Mouse (Mus musculus) hindbrain, embryonic 14.5 days (tissue): ENCODE data around the gene Padi6. TPM values are rescaled to one million over a fixed set of nuclear protein-coding genes. Genes with fewer than 3 reads are reported as not detected.
A peak's percentile ranks its signal among the peaks of the same experiment; 100 is the strongest.

ENCODE experiments used
- ATAC-seq: fragments of 200-750 bp; cut with Nextera tagmentation; 2 replicates; pipeline ENCODE4 v1.8.0; 2017; ENCODE audit warnings: moderate number of reproducible peaks, mild to moderate bottlenecking, moderate TSS enrichment, moderate library complexity; ENCODE audit not compliant: low FRiP score
- DNase-seq: peaks from one replicate; pipeline ENCODE4 v3.0.0-alpha.2; 2015; ENCODE audit warnings: low spot score
- H3K27ac ChIP-seq: fragments of 300-500 bp; sonication (generic); 2 replicates; pipeline ENCODE4 v1.5.1; 2014; ENCODE audit warnings: mild to moderate bottlenecking, moderate library complexity
- H3K27me3 ChIP-seq: fragments of 300-500 bp; sonication (generic); 2 replicates; pipeline ENCODE4 v1.6.1; 2014; ENCODE audit warnings: mild to moderate bottlenecking, low read length, mixed read lengths; ENCODE audit not compliant: control insufficient read depth, insufficient read depth
- H3K36me3 ChIP-seq: fragments of 300-500 bp; sonication (generic); replicated peaks from 2 replicates; pipeline ENCODE4 v1.6.1; 2014; ENCODE audit not compliant: control insufficient read depth, insufficient read depth
- H3K4me1 ChIP-seq: fragments of 300-500 bp; sonication (generic); replicated peaks from 2 replicates; pipeline ENCODE4 v1.6.1; 2014; ENCODE audit warnings: antibody characterized with exemption, low read length, mixed read lengths; ENCODE audit not compliant: control insufficient read depth, insufficient read depth
- H3K4me2 ChIP-seq: fragments of 300-500 bp; sonication (generic); replicated peaks from 2 replicates; pipeline ENCODE4 v1.6.1; 2014; ENCODE audit warnings: mild to moderate bottlenecking, moderate library complexity
- H3K4me3 ChIP-seq: fragments of 300-500 bp; sonication (generic); replicated peaks from 2 replicates; pipeline ENCODE4 v1.5.1; 2014; ENCODE audit warnings: mild to moderate bottlenecking, low read length
- H3K9ac ChIP-seq: fragments of 300-500 bp; sonication (generic); 2 replicates; pipeline ENCODE4 v1.6.1; 2014
- H3K9me3 ChIP-seq: fragments of 300-500 bp; sonication (generic); 2 replicates; pipeline ENCODE4 v1.6.1; 2016; ENCODE audit warnings: low read length; ENCODE audit not compliant: control insufficient read depth
- WGBS: fragments of 180-500 bp; shearing (Covaris S2); extraction: QIAGEN DNeasy Blood & Tissue Kit; methylation state at CpG from one replicate; pipeline ENCODE4 v1.1.7; 2014; 5-methylcytosine and 5-hydroxymethylcytosine counted together
- polyA plus RNA-seq: library from polyadenylated mRNA; unstranded; fragments of >200 nt; fragmentation: Nextera tagmentation; extraction: Ambion mirVana; gene quantifications from 2 replicates; pipeline ENCODE4 v1.2.1, GENCODE M21; 2014

The Padi6 gene
- polyA plus RNA-seq, 1 experiment from 2014 or later, result not detected

GRCm38 (mm10) chr4:140732871-140733270, 9.6 kb downstream of the Padi6 start:
- DNase-seq (no peak), ATAC-seq (no peak)
- 75% methylated on average over 7 of the region's 7 CpGs for WGBS
- Histone ChIP-seq H3K9ac (no peak overlapping the region), H3K4me3 (no peak overlapping the region), H3K36me3 (no peaks in the 10 kb centered on the region), H3K27me3 (no peaks in the 10 kb centered on the region), H3K4me1 (no peaks in the 10 kb centered on the region), H3K9me3 (no peaks in the 10 kb centered on the region), H3K4me2 (no peak overlapping the region), H3K27ac (no peak overlapping the region)

DNA sequence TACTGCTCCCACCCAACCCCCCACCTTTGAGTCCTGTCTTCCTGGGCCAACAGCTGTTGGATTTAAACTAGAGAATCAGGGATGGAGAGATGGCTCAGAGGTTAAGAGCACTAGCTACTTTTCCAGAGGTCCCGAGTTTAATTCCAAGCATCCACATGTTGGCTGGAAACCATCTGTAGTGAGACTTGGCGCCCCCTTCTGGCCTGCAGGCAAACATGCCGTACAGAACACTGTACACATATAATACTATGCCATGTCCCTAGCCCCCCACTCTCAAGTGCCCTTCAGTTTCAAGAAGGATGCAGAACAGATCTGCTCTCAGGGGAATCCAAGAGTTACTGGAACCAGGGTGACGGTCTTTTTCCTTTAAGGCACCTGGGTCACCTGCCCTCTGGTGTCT, 10.8 kb downstream of the Padi6 start:
- 85% methylated on average over 4 of the region's 4 CpGs for WGBS
- H3K4me3 ChIP-seq, result no peak overlapping the region
- ATAC-seq (no peak), DNase-seq (no peak)
- H3K36me3 ChIP-seq, result no peaks in the 10 kb centered on the region
- H3K4me1 ChIP-seq, result no peaks in the 10 kb centered on the region
- no peak overlapping the region for H3K4me2 ChIP-seq
- no peaks in the 10 kb centered on the region for H3K27me3 ChIP-seq
- H3K9ac ChIP-seq, result no peak overlapping the region
- no peak overlapping the region for H3K27ac ChIP-seq
- no peaks in the 10 kb centered on the region for H3K9me3 ChIP-seq

DNA sequence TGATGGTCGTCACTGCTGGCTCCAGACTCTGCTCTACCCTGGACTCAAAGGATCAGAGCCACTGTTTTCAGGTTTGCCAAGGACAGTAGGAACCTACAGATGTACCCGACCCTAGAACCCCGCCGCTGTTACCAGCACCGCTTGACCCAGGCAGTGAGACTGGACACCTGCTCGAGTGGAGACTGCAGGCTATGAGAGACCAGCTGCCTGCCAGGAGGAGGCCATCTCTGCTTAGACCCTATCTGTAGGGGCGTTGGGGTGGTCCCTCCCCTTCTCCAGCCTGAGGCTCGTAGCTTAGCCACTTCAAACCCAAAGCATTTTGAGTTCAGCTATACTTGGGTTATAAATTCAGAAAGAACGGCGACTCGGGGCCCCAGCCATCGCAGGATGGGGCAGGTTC, 15.5 kb downstream of the Padi6 start:
- Histone ChIP-seq H3K4me1 (no peaks in the 10 kb centered on the region), H3K36me3 (peaks cover 16% of the 10 kb centered on the region), H3K4me2 (no peak overlapping the region), H3K9me3 (no peaks in the 10 kb centered on the region), H3K27ac (no peak overlapping the region), H3K27me3 (no peaks in the 10 kb centered on the region), H3K9ac (no peak overlapping the region), H3K4me3 (no peak overlapping the region)
- 92% methylated on average over 12 of the region's 12 CpGs for WGBS
- DNase-seq, result no peak
- no peak for ATAC-seq

- no peaks in the 10 kb centered on the region for H3K27me3 ChIP-seq
- peaks cover 38% of the 10 kb centered on the region for H3K36me3 ChIP-seq
- DNase-seq (no peak), ATAC-seq (no peak)
- H3K9ac ChIP-seq, result no peak overlapping the region
- no peaks in the 10 kb centered on the region for H3K4me1 ChIP-seq
- peak overlapping the region; percentile 49 for H3K27ac ChIP-seq
- no peak overlapping the region for H3K4me2 ChIP-seq
- WGBS, result 66% methylated on average over 6 of the region's 6 CpGs
- no peaks in the 10 kb centered on the region for H3K9me3 ChIP-seq
- no peak overlapping the region for H3K4me3 ChIP-seq
Observed at GRCm38 (mm10) chr4:140724739-140725138, 17.7 kb downstream of the Padi6 start.

DNA sequence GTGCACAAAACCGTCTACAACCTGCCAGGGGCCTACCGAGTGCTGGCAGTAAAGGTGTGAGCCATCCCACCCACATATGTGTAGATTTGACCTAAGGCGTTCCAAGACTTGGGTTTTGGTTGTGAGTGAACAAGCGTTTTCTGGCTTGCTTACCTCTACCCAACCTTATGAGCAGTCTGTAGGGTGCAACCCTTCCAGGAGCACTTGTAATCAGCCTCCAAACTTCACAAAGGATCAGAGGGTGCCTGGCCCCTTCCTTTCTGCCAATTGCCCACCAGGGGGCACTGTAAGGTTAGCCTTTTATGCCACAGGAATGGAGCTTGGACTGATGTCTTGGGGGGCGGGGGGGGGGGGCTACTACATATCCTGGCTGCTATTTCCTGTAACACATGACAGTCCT, 18.6 kb downstream of the Padi6 start:
- Histone ChIP-seq H3K4me1 (no peaks in the 10 kb centered on the region), H3K9me3 (no peaks in the 10 kb centered on the region), H3K4me3 (no peak overlapping the region), H3K27ac (no peak overlapping the region), H3K27me3 (no peaks in the 10 kb centered on the region), H3K36me3 (peaks cover 47% of the 10 kb centered on the region), H3K4me2 (no peak overlapping the region), H3K9ac (no peak overlapping the region)
- peak; percentile 64 for DNase-seq
- 70% methylated on average over 5 of the region's 5 CpGs for WGBS
- peak; percentile 55; the same call in 1 of the 2 replicates for ATAC-seq

- Histone ChIP-seq H3K36me3 (peaks cover 53% of the 10 kb centered on the region), H3K9ac (no peak overlapping the region), H3K27ac (no peak overlapping the region), H3K4me3 (no peak overlapping the region), H3K9me3 (no peaks in the 10 kb centered on the region), H3K4me2 (no peak overlapping the region), H3K4me1 (no peaks in the 10 kb centered on the region), H3K27me3 (no peaks in the 10 kb centered on the region)
- 89% methylated on average over 9 of the region's 9 CpGs for WGBS
- no peak for DNase-seq
- ATAC-seq, result no peak
Observed at GRCm38 (mm10) chr4:140723192-140723591, 19.3 kb downstream of the Padi6 start.

DNA sequence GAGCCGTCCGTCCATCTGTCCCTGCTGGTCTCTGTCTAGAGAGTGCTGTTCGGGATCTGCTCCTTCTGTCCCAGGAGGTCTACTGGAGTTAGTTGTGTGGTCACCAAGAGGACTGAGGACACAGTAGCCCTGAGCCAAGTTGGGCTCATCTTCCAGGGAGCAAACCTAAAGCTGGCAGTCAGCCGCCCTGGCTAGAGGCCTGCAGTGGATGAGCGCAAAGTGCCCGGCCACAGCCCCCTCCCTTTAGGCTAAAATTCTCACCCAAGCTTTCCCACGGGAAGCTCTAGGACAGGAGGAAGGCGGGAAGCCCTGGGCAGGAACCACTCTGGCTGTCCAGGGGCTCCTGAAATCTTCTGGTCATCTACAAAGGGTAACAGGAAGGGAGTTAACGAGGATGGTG, 19.7 kb downstream of the Padi6 start:
- no peak overlapping the region for H3K4me3 ChIP-seq
- H3K27me3 ChIP-seq, result no peaks in the 10 kb centered on the region
- H3K9ac ChIP-seq, result no peak overlapping the region
- H3K4me1 ChIP-seq, result no peaks in the 10 kb centered on the region
- 75% methylated on average over 9 of the region's 9 CpGs for WGBS
- ATAC-seq (no peak), DNase-seq (no peak)
- no peaks in the 10 kb centered on the region for H3K9me3 ChIP-seq
- no peak overlapping the region for H3K4me2 ChIP-seq
- peaks cover 58% of the 10 kb centered on the region for H3K36me3 ChIP-seq
- no peak overlapping the region for H3K27ac ChIP-seq

- no peak for DNase-seq
- no peak for ATAC-seq
- Histone ChIP-seq H3K4me3 (no peak overlapping the region), H3K9me3 (no peaks in the 10 kb centered on the region), H3K27me3 (no peaks in the 10 kb centered on the region), H3K27ac (no peak overlapping the region), H3K4me2 (no peak overlapping the region), H3K36me3 (peaks cover 65% of the 10 kb centered on the region), H3K9ac (no peak overlapping the region), H3K4me1 (no peaks in the 10 kb centered on the region)
- 89% methylated on average over 20 of the region's 20 CpGs for WGBS
Observed at GRCm38 (mm10) chr4:140721968-140722490, 20.4 kb downstream of the Padi6 start.

- peaks cover 84% of the 10 kb centered on the region for H3K36me3 ChIP-seq
Observed at GRCm38 (mm10) chr4:140720091-140720490, 22.4 kb downstream of the Padi6 start.

GRCm38 (mm10) chr4:140718436-140718835, 24.0 kb downstream of the Padi6 start:
- Histone ChIP-seq H3K4me1 (peaks cover 9% of the 10 kb centered on the region), H3K27me3 (no peaks in the 10 kb centered on the region), H3K9me3 (no peaks in the 10 kb centered on the region), H3K9ac (no peak overlapping the region), H3K4me3 (no peak overlapping the region), H3K36me3 (peaks cover 98% of the 10 kb centered on the region), H3K27ac (no peak overlapping the region), H3K4me2 (no peak overlapping the region)
- WGBS, result 98% methylated on average over 9 of the region's 9 CpGs
- DNase-seq (no peak), ATAC-seq (no peak)

More at GRCm38 (mm10) chr4:140720091-140720490, 22.4 kb downstream of the Padi6 start:
- no peaks in the 10 kb centered on the region for H3K9me3 ChIP-seq
- H3K4me3 ChIP-seq, result no peak overlapping the region
- no peaks in the 10 kb centered on the region for H3K27me3 ChIP-seq
- H3K9ac ChIP-seq, result no peak overlapping the region
- no peaks in the 10 kb centered on the region for H3K4me1 ChIP-seq
- ATAC-seq, result no peak
- WGBS, result 92% methylated on average over 5 of the region's 5 CpGs
- no peak overlapping the region for H3K27ac ChIP-seq
- H3K4me2 ChIP-seq, result no peak overlapping the region
- DNase-seq, result no peak
